Mouse (Mus musculus) ES-Bruce4 (cell line): Measurements from ENCODE around the gene Zfp296. TPM values are rescaled to one million over a fixed set of nuclear protein-coding genes. Genes with fewer than 3 reads are reported as not detected.

ENCODE experiments used
- H3K27ac ChIP-seq: 2 replicates; pipeline ENCODE4 v1.5.1; 2012; ENCODE audit warnings: low read length, inconsistent platforms; ENCODE audit not compliant: insufficient read depth
- H3K27me3 ChIP-seq: 2 replicates; pipeline ENCODE4 v1.6.1; 2012; ENCODE audit warnings: mild to moderate bottlenecking, low read length, inconsistent platforms; ENCODE audit not compliant: control insufficient read depth, poor library complexity, insufficient read depth, severe bottlenecking
- H3K36me3 ChIP-seq: 2 replicates; pipeline ENCODE4 v1.6.1; 2012; ENCODE audit warnings: inconsistent platforms, mild to moderate bottlenecking, low read length, moderate library complexity; ENCODE audit not compliant: control insufficient read depth, poor library complexity, insufficient read depth, severe bottlenecking
- H3K4me1 ChIP-seq: one replicate; pipeline ENCODE4 v1.8.1; 2011; ENCODE audit warnings: low read length; ENCODE audit not compliant: control insufficient read depth, insufficient read depth
- H3K4me3 ChIP-seq: 2 replicates; pipeline ENCODE4 v1.5.1; 2011; ENCODE audit warnings: low read depth, mild to moderate bottlenecking, low read length
- H3K9ac ChIP-seq: 2 replicates; pipeline ENCODE4 v1.6.1; 2012; ENCODE audit warnings: low read depth, mild to moderate bottlenecking, inconsistent platforms; ENCODE audit not compliant: poor library complexity, severe bottlenecking
- H3K9me3 ChIP-seq: replicated peaks from 2 replicates; pipeline ENCODE4 v1.6.1; 2012; ENCODE audit warnings: mild to moderate bottlenecking, low read length, inconsistent platforms; ENCODE audit not compliant: control insufficient read depth, poor library complexity, insufficient read depth, severe bottlenecking
- CTCF ChIP-seq: IDR thresholded peaks from one replicate; pipeline ENCODE4 v1.8.1; 2011; ENCODE audit warnings: low read depth, low read length
- EP300 ChIP-seq: IDR thresholded peaks from 2 replicates; pipeline ENCODE4 v1.6.1; 2011; ENCODE audit warnings: low read depth, low read length; ENCODE audit not compliant: insufficient read depth
- POLR2A ChIP-seq: IDR thresholded peaks from one replicate; pipeline ENCODE4 v1.8.1; 2011; ENCODE audit warnings: low read length; ENCODE audit not compliant: insufficient read depth
- polyA plus RNA-seq: library from polyadenylated mRNA; stranded (reverse); fragments of >200 nt; gene quantifications from 2 replicates; pipeline ENCODE4 v1.2.4, GENCODE M21; 2011; ENCODE audit warnings: low read depth; ENCODE audit not compliant: missing spikeins, insufficient read depth, insufficient read length

Zfp296 gene
- polyA plus RNA-seq, 1 experiment: 21.5 TPM

- Histone ChIP-seq H3K27ac (0 out of 2 replicates have a peak overlapping the region, but pooled peaks have one; percentile 30), H3K4me3 (peak overlapping the region; percentile 70), H3K9ac (peak overlapping the region; percentile 76), H3K27me3 (no peaks in the 10 kb centered on the region), H3K36me3 (peaks cover 29% of the 10 kb centered on the region), H3K4me1 (peaks cover 9% of the 10 kb centered on the region), H3K9me3 (no peaks in the 10 kb centered on the region)
- TF ChIP-seq POLR2A: no peak
- TF ChIP-seq EP300: no peak
- TF ChIP-seq CTCF: no peak
Observed at GRCm38 (mm10) chr7:19578436-19578835, 1.3 kb downstream of the Zfp296 start.

GRCm38 (mm10) chr7:19579751-19580150, 2.7 kb downstream of the Zfp296 start:
- Histone ChIP-seq H3K27me3 (no peaks in the 10 kb centered on the region), H3K27ac (no peak overlapping the region), H3K36me3 (peaks cover 40% of the 10 kb centered on the region), H3K9me3 (no peaks in the 10 kb centered on the region), H3K9ac (no peak overlapping the region), H3K4me1 (peaks cover 9% of the 10 kb centered on the region), H3K4me3 (no peak overlapping the region; the same call in 1 of the 2 replicates)
- TF ChIP-seq CTCF (no peak), EP300 (no peak), POLR2A (no peak)

GRCm38 (mm10) chr7:19580634-19581033, 3.5 kb downstream of the Zfp296 start:
- Histone ChIP-seq H3K4me1 (peaks cover 7% of the 10 kb centered on the region), H3K27me3 (no peaks in the 10 kb centered on the region), H3K4me3 (no peak overlapping the region), H3K36me3 (peaks cover 43% of the 10 kb centered on the region), H3K9me3 (no peaks in the 10 kb centered on the region), H3K9ac (no peak overlapping the region), H3K27ac (no peak overlapping the region)
- TF ChIP-seq EP300 (no peak), POLR2A (no peak), CTCF (no peak)

- Histone ChIP-seq H3K9ac (peak overlapping the region; percentile 45), H3K27me3 (no peaks in the 10 kb centered on the region), H3K4me1 (peaks cover 2% of the 10 kb centered on the region), H3K27ac (no peak overlapping the region), H3K36me3 (peaks cover 36% of the 10 kb centered on the region), H3K4me3 (peak overlapping the region; percentile 22), H3K9me3 (no peaks in the 10 kb centered on the region)
- TF ChIP-seq EP300 (no peak), POLR2A (no peak), CTCF (no peak)
Observed at GRCm38 (mm10) chr7:19586269-19586668, 9.2 kb downstream of the Zfp296 start.

GRCm38 (mm10) chr7:19589207-19589606, 12.1 kb downstream of the Zfp296 start:
- peaks cover 35% of the 10 kb centered on the region for H3K36me3 ChIP-seq
- H3K4me3 ChIP-seq: no peak overlapping the region
- H3K27ac ChIP-seq: no peak overlapping the region
- H3K9ac ChIP-seq: no peak overlapping the region
- TF ChIP-seq CTCF: peak; percentile 72
- TF ChIP-seq POLR2A: no peak
- TF ChIP-seq EP300: no peak
- peaks cover 2% of the 10 kb centered on the region for H3K4me1 ChIP-seq
- H3K27me3 ChIP-seq: no peaks in the 10 kb centered on the region
- no peaks in the 10 kb centered on the region for H3K9me3 ChIP-seq

GRCm38 (mm10) chr7:19589917-19590316, 12.8 kb downstream of the Zfp296 start:
- H3K4me3 ChIP-seq: no peak overlapping the region
- no peak for TF ChIP-seq POLR2A
- TF ChIP-seq CTCF: peak; percentile 74
- no peak overlapping the region for H3K9ac ChIP-seq
- H3K4me1 ChIP-seq: peaks cover 2% of the 10 kb centered on the region
- H3K27me3 ChIP-seq: no peaks in the 10 kb centered on the region
- H3K36me3 ChIP-seq: peaks cover 30% of the 10 kb centered on the region
- no peak overlapping the region for H3K27ac ChIP-seq
- H3K9me3 ChIP-seq: no peaks in the 10 kb centered on the region
